In genomic region chr16:33668448-33668847, GRCm38 (mm10) we compare ENCODE assay signal across 19 mouse cellular contexts. TPM values are rescaled to one million over a fixed set of nuclear protein-coding genes. Genes with fewer than 3 reads are reported as not detected.
A peak's percentile ranks its signal among the peaks of the same experiment; 100 is the strongest.
DNase-seq lines count a peak whose midpoint lies in the region; ATAC-seq and TF ChIP-seq lines count a peak whose summit lies in the region.
"Had no signal": no experiment of that assay in that cellular context is flagged by ENCODE, and none has a peak within 500 bp of the region (broad histone marks: within the 10 kb centered on the region; RNA-seq: fewer than 3 reads in every experiment).

No protein-coding gene starts in this region.

- no peak for TF ChIP-seq RAD21 in MEL (IDR thresholded peaks at IDR 0.05; ENCODE audit: low read depth, low read length)

- H3K4me3 ChIP-seq in intestine, embryonic 14.5 days (ENCODE audit: low read depth, low read length) = no peak overlapping the region
- no peak overlapping the region for H3K4me3 ChIP-seq in intestine, postnatal 0 days (ENCODE audit: low read depth, low read length)
- no peak overlapping the region for H3K4me3 ChIP-seq in MEL (ENCODE audit: control insufficient read depth in 1 of 2, insufficient read depth in 1 of 2, low read depth in 2 of 2, low read length in 2 of 2)
- H3K4me3 ChIP-seq: embryonic facial prominence, embryonic 10.5 days; embryonic facial prominence, embryonic 12.5 days; forebrain, embryonic 13.5 days; forebrain, embryonic 15.5 days had no signal

- H3K79me2 ChIP-seq in MEL (ENCODE audit: control insufficient read depth, insufficient read depth, low read length, poor library complexity) = no peaks in the 10 kb centered on the region

- H3K9ac ChIP-seq in intestine, embryonic 14.5 days (ENCODE audit: low read length) = no peak overlapping the region
- H3K9ac ChIP-seq in intestine, postnatal 0 days (ENCODE audit: low read depth, low read length) = no peak overlapping the region
- no peak overlapping the region for H3K9ac ChIP-seq in MEL (ENCODE audit: control insufficient read depth, low read depth, low read length, poor library complexity, severe bottlenecking)
- H3K9ac ChIP-seq: embryonic facial prominence, embryonic 12.5 days; forebrain, embryonic 13.5 days; forebrain, embryonic 15.5 days; forebrain, postnatal 0 days had no signal

- no peak overlapping the region for H3K27ac ChIP-seq in intestine, embryonic 14.5 days (ENCODE audit: low read depth)
- H3K27ac ChIP-seq in intestine, postnatal 0 days (ENCODE audit: low read depth, low read length) = no peak overlapping the region
- peak overlapping the region; percentile 11; the same call in 1 of the 2 replicates for H3K27ac ChIP-seq in MEL (ENCODE audit: control insufficient read depth, low read depth, low read length)
- H3K27ac ChIP-seq: embryonic facial prominence, embryonic 10.5 days; embryonic facial prominence, embryonic 12.5 days; forebrain, embryonic 13.5 days; forebrain, embryonic 15.5 days had no signal

- no peaks in the 10 kb centered on the region for H3K9me3 ChIP-seq in intestine, embryonic 14.5 days (ENCODE audit: control insufficient read depth, low read length)
- no peaks in the 10 kb centered on the region for H3K9me3 ChIP-seq in intestine, postnatal 0 days (ENCODE audit: control insufficient read depth)
- H3K9me3 ChIP-seq in MEL (replicated peaks; ENCODE audit: insufficient read depth, low read length) = no peaks in the 10 kb centered on the region
- H3K9me3 ChIP-seq: embryonic facial prominence, embryonic 10.5 days; embryonic facial prominence, embryonic 12.5 days; forebrain, embryonic 13.5 days; forebrain, embryonic 15.5 days had no signal

- peaks cover 5% of the 10 kb centered on the region; the same call in 1 of the 2 replicates for H3K4me1 ChIP-seq in intestine, embryonic 14.5 days (replicated peaks; ENCODE audit: control insufficient read depth, insufficient read depth, low read length)
- no peaks in the 10 kb centered on the region for H3K4me1 ChIP-seq in intestine, postnatal 0 days (replicated peaks; ENCODE audit: control insufficient read depth, insufficient read depth, low read length)
- H3K4me1 ChIP-seq in MEL (ENCODE audit: control insufficient read depth in 1 of 2, insufficient read depth in 2 of 2, low read length in 2 of 2) = peaks cover 0 to 11% of the 10 kb centered on the region in 2 experiments
- H3K4me1 ChIP-seq: embryonic facial prominence, embryonic 12.5 days; forebrain, embryonic 15.5 days had no signal

- no peak for ATAC-seq in intestine, embryonic 14.5 days (replicated peaks; ENCODE audit: low FRiP score, low TSS enrichment, low read depth)
- no peak for ATAC-seq in intestine, postnatal 0 days
- ATAC-seq: forebrain, embryonic 13.5 days; forebrain, embryonic 15.5 days; forebrain, postnatal 0 days had no signal

- no peak for TF ChIP-seq CTCF in intestine, postnatal 0 days (IDR thresholded peaks at IDR 0.05; ENCODE audit: low read depth)
- no peak for TF ChIP-seq CTCF in MEL (IDR thresholded peaks at IDR 0.05 in 2 of 3, conservative IDR thresholded peaks at IDR 0.05 in 1 of 3; ENCODE audit: control insufficient read depth in 1 of 3, insufficient read depth in 1 of 3, low read depth in 2 of 3, low read length in 3 of 3, poor library complexity in 1 of 3, severe bottlenecking in 1 of 3)

- peak; percentile 23 for DNase-seq in intestine, embryonic 14.5 days (ENCODE audit: low spot score)
- DNase-seq in MEL (ENCODE audit: low read depth, low spot score) (peak; percentile 67), MEL-GATA-1-ER (ENCODE audit: extremely low read depth, low read depth) (peak; percentile 37)
- DNase-seq in layer of hippocampus, adult 11-12 months (ENCODE audit: low spot score) = no peak
- DNase-seq in thymus, postnatal 14 days = no peak
- DNase-seq: adrenal gland, adult 2 months; adrenal gland, postnatal 10 days; adrenal gland, postnatal 25 days; cerebellum, adult 11 months; cerebellum, adult 8-10 months; cerebellum, adult 9-11 months; cerebellum, postnatal 14 days; cerebellum, postnatal 36 days; forebrain, postnatal 0 days had no signal

- H3K4me2 ChIP-seq in intestine, embryonic 14.5 days (ENCODE audit: low read length) = no peak overlapping the region
- H3K4me2 ChIP-seq in intestine, postnatal 0 days (replicated peaks; ENCODE audit: low read depth) = no peak overlapping the region
- H3K4me2 ChIP-seq: embryonic facial prominence, embryonic 12.5 days; forebrain, embryonic 13.5 days; forebrain, embryonic 15.5 days had no signal

- TF ChIP-seq POLR2A in MEL (IDR thresholded peaks at IDR 0.05; ENCODE audit: control insufficient read depth in 1 of 2, insufficient read depth in 1 of 2, low read depth in 1 of 2, low read length in 2 of 2, poor library complexity in 1 of 2) = no peak

- WGBS in intestine, embryonic 14.5 days = 86% methylated on average over 2 of the region's 2 CpGs
- WGBS in intestine, postnatal 0 days = 83% methylated on average over 2 of the region's 2 CpGs

- no peaks in the 10 kb centered on the region for H3K36me3 ChIP-seq in intestine, embryonic 14.5 days (ENCODE audit: control insufficient read depth, insufficient read depth, low read length)
- no peaks in the 10 kb centered on the region for H3K36me3 ChIP-seq in intestine, postnatal 0 days (ENCODE audit: control insufficient read depth, insufficient read depth)
- peaks cover 0 to 10% of the 10 kb centered on the region in 2 experiments; a peak in 2 of 4 replicates for H3K36me3 ChIP-seq in MEL (ENCODE audit: control insufficient read depth in 1 of 2, insufficient read depth in 2 of 2, low read length in 2 of 2)
- H3K36me3 ChIP-seq: embryonic facial prominence, embryonic 10.5 days; embryonic facial prominence, embryonic 12.5 days; forebrain, embryonic 15.5 days had no signal

- H3K27me3 ChIP-seq in intestine, embryonic 14.5 days (replicated peaks; ENCODE audit: control insufficient read depth, insufficient read depth, low read length) = no peaks in the 10 kb centered on the region
- H3K27me3 ChIP-seq in intestine, postnatal 0 days (replicated peaks; ENCODE audit: control insufficient read depth, insufficient read depth, low read length) = no peaks in the 10 kb centered on the region
- no peaks in the 10 kb centered on the region for H3K27me3 ChIP-seq in MEL (ENCODE audit: control insufficient read depth in 1 of 2, insufficient read depth in 2 of 2, low read length in 2 of 2)
- H3K27me3 ChIP-seq: embryonic facial prominence, embryonic 12.5 days; forebrain, embryonic 13.5 days; forebrain, embryonic 15.5 days had no signal

- peak; percentile 40 to 71; a peak in 3 of 4 replicates for TF ChIP-seq EP300 in MEL (IDR thresholded peaks at IDR 0.05; ENCODE audit: low read depth in 1 of 2, low read length in 2 of 2)

TF ChIP-seq in MEL, 35 proteins besides CTCF, POLR2A, EP300 and RAD21:
- peak; percentile 85 for TF ChIP-seq GATA1 (IDR thresholded peaks at IDR 0.05; ENCODE audit: low read depth, low read length)
- TF ChIP-seq TAL1 (IDR thresholded peaks at IDR 0.05; ENCODE audit: low read length) = no peak

RNA-seq across cellular contexts. Expression of gene Heg1, which starts 15.7 kb away (rescaled TPM):
- polyA plus RNA-seq in intestine, embryonic 14.5 days (2014; fragmentation: Nextera tagmentation; extraction: Ambion mirVana) = 26.5 and 28.4 TPM in 2 replicates
- polyA plus RNA-seq in intestine, postnatal 0 days (2015; fragmentation: Nextera tagmentation; extraction: Ambion mirVana) = 11.6 and 13.0 TPM in 2 replicates
- 4.1 and 4.5 TPM in 2 replicates for total RNA-seq in MEL (2012; rRNA removed)
- polyA plus RNA-seq in MEL (2012; ENCODE audit: insufficient read depth in 1 of 2, insufficient read length in 2 of 2, low read depth in 1 of 2, low replicate concordance in 2 of 2, missing spikeins in 1 of 2) = 10 to 100 TPM in 1 of 2 experiments, 1 to 10 TPM in 1; 6.9 to 72.0 TPM

Comparison
In these comparisons a context has a peak if more than half of its experiments do, and no peak if none do; other contexts are left out.
1. DNase-seq: peak in intestine, embryonic 14.5 days (single experiment), MEL (single experiment) and MEL-GATA-1-ER (single experiment); none in layer of hippocampus, adult 11-12 months (single experiment) and thymus, postnatal 14 days (single experiment).